Mouse (Mus musculus) 416B (cell line): Measurements from ENCODE around the gene Tbx1.
"Not testable (repeated sequence)": the region's sequence is repeated elsewhere in the genome, so short reads cannot be mapped to it uniquely, and the experiment has no call there.

ENCODE experiments used
- DNase-seq: peaks from one replicate; pipeline ENCODE4 v3.0.0; 2011; ENCODE audit warnings: low read depth

Gene Tbx1

DNA sequence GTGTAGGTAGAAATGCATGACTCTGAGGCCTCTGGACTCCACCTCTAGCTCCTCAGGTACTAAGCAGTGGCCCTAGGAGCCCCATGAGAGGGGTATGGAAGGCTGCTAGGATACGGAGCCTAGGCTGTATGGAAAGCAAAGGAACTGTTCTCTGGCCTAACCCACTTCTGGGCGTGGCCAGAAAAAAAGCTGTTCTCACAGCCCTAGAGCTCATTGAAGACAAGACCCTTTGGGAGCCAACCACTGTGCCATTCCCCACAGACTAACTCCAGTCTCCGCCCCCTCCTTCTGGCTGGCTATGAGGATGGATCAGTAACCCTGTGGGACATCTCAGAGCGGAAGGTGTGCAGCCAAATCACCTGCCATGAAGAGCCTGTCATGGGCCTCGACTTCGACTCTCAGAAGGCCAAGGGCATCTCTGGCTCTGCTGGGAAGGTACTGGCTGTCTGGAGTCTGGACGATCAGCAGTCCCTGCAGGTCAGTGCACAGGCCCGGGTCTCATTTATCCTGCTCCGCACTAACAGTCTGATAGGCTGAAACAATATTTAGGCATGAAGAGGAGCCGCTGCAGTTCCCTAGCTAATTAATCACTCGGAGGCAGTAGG, 38.3 kb downstream of the Tbx1 start:
- DNase-seq: no peak

GRCm38 (mm10) chr16:18551604-18552003, 38.9 kb downstream of the Tbx1 start:
- no peak for DNase-seq

GRCm38 (mm10) chr16:18547891-18548290, 42.6 kb downstream of the Tbx1 start:
- DNase-seq: no peak

GRCm38 (mm10) chr16:18543151-18543829, 47.2 kb downstream of the Tbx1 start:
- DNase-seq: no peak

- no peak for DNase-seq
These were observed 51.2 kb downstream of the Tbx1 start for GRCm38 (mm10) chr16:18539281-18539680.

DNA sequence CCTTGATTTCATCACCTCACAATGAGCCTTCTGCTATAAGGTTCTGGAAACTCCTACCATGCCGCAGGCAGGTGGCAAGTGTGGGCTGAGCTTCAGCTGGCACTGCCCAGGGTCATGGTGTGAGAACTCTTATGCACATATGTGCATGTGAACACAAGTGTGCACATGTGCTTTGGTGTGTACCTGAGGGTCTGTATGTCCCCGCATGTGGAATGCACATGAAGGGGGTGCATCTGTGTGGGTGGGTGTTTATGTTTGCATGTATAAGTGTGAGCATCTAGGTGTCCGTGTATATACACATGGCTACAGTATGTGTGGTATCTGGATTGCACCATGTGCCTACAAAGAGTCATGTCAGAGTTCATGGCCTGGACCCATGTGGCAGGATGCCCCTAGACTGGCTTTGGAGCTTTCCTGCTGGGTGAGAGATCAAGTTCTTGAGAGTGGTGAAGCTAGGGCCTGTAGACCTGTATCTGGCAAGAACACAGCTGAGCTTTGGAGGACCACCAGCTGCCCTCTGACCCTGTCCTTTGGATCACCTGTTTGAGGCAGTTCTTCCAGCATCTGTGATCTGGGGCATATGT, 53.0 kb downstream of the Tbx1 start:
- no peak for DNase-seq

GRCm38 (mm10) chr16:18533061-18533460, 57.4 kb downstream of the Tbx1 start:
- DNase-seq: not testable (repeated sequence)
